Mouse (Mus musculus) small intestine, adult 2 months (tissue): Measurements from ENCODE around the gene Sla2. TPM values are rescaled to one million over a fixed set of nuclear protein-coding genes. Genes with fewer than 3 reads are reported as not detected.
A peak's percentile ranks its signal among the peaks of the same experiment; 100 is the strongest.
"Not testable (repeated sequence)": the region's sequence is repeated elsewhere in the genome, so short reads cannot be mapped to it uniquely, and the experiment has no call there.

Experiments used
- H3K27ac ChIP-seq: fragments of 200-500 bp; 2 replicates; pipeline ENCODE4 v1.5.1; 2012; ENCODE audit warnings: low read depth, low read length, control low read depth, inconsistent platforms; ENCODE audit not compliant: insufficient read depth
- H3K27me3 ChIP-seq: fragments of 200-500 bp; 2 replicates; pipeline ENCODE4 v1.6.1; 2012; ENCODE audit warnings: mild to moderate bottlenecking, moderate library complexity, low read length, inconsistent platforms; ENCODE audit not compliant: control insufficient read depth, insufficient read depth
- H3K36me3 ChIP-seq: fragments of 200-500 bp; 2 replicates; pipeline ENCODE4 v1.6.1; 2012; ENCODE audit warnings: mild to moderate bottlenecking, low read length, control low read depth, inconsistent platforms; ENCODE audit not compliant: control insufficient read depth, insufficient read depth
- H3K4me1 ChIP-seq: fragments of 200-500 bp; 2 replicates; pipeline ENCODE4 v1.6.1; 2012; ENCODE audit warnings: low read length, inconsistent platforms, mixed read lengths; ENCODE audit not compliant: control insufficient read depth, insufficient read depth, insufficient read length
- H3K4me3 ChIP-seq: fragments of 200-500 bp; 2 replicates; pipeline ENCODE4 v1.5.1; 2012; ENCODE audit warnings: low read depth, mild to moderate bottlenecking, control low read depth, inconsistent platforms, low read length, moderate library complexity
- CTCF ChIP-seq: fragments of 200-500 bp; IDR thresholded peaks from 2 replicates; pipeline ENCODE4 v1.5.1; 2012; ENCODE audit warnings: low read depth, mild to moderate bottlenecking, control low read depth, inconsistent platforms, low read length, moderate library complexity, mixed read lengths; ENCODE audit not compliant: insufficient replicate concordance, insufficient read length; ENCODE audit errors: extremely low read depth
- POLR2A ChIP-seq: fragments of 200-500 bp; IDR thresholded peaks from 2 replicates; pipeline ENCODE4 v1.6.1; 2012; ENCODE audit warnings: low read depth, mild to moderate bottlenecking, control low read depth, inconsistent platforms, low read length, moderate library complexity
- WGBS: fragments of 180-500 bp; shearing (Covaris S2); methylation state at CpG from one replicate; pipeline ENCODE4 v1.1.7; 2018; 5-methylcytosine and 5-hydroxymethylcytosine counted together
- polyA plus RNA-seq: library from polyadenylated mRNA; depleted of rRNA; stranded (reverse); fragments of >200 nt; gene quantifications from 2 replicates; pipeline ENCODE4 v1.2.3, GENCODE M21; 2012

Gene Sla2
- polyA plus RNA-seq, 1 experiment = 2.0 TPM

DNA sequence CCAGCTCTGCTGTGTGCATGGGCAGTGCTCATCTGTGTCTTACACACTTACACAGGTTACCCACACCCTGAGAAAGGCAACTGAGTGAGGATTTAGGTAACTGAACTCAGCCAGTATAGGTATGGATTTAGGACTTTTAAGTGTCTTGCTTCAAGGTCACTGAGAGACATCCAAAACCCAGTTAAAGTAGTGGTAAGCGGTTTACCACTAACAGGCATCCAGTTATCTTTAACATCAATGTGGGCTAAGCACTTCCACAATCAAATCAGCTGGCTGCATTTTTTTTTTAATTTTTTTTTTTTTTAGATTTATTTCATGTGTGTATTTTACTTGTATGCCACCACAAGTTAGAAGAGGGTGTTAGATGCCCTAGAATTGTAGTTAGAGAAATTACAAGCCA lies 30.7 kb downstream of the Sla2 start:
- Histone ChIP-seq H3K27ac (no peak overlapping the region), H3K27me3 (no peaks in the 10 kb centered on the region), H3K4me1 (no peaks in the 10 kb centered on the region; the same call in 1 of the 2 replicates), H3K4me3 (no peak overlapping the region), H3K36me3 (peaks cover 7% of the 10 kb centered on the region; the same call in 1 of the 2 replicates)
- WGBS = 93% methylated on average over 1 of the region's 1 CpGs
- TF ChIP-seq CTCF (no peak), POLR2A (no peak)

DNA sequence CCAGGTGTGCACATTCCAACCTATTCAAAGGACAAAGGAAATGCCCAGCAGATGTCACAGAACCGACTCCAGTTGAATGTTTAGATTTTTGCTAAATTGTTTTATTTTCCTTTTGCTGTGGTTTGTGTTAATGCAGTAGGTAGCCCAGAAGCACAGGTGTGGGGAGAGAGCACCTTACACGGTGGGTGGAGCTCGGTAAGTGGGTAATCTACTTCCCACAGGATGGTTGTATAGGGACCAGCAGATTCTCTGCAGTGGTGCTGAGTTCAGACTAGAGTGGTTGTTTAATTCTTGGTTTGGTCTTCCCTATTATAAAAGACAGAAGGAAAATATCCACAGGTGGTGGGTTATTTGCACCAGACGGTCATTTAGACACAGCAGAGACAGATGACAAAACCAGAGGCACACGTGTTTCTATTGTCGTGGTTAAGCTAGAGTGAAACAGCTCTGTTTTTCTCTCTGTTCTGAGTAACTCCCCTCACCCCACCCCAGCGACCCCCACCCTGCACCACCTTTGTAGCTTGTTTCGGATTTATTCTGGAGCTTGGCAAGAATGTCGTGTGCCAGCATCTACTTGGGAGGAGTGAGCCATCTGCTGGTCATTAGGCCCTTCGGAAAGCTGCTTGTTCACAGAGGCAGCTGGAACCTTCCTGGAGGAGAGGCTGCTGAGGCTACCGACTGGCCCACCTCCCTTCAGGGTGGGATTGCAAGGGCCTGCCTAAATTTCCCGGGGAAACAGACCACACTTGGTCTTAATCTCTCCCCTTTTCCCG lies 32.8 kb downstream of the Sla2 start:
- 22% methylated on average over 13 of the region's 13 CpGs for WGBS
- H3K4me3 ChIP-seq, H3K27me3 ChIP-seq, H3K36me3 ChIP-seq, H3K4me1 ChIP-seq, H3K27ac ChIP-seq: not testable (repeated sequence)
- TF ChIP-seq CTCF = peak; percentile 37; the same call in 1 of the 2 replicates

DNA sequence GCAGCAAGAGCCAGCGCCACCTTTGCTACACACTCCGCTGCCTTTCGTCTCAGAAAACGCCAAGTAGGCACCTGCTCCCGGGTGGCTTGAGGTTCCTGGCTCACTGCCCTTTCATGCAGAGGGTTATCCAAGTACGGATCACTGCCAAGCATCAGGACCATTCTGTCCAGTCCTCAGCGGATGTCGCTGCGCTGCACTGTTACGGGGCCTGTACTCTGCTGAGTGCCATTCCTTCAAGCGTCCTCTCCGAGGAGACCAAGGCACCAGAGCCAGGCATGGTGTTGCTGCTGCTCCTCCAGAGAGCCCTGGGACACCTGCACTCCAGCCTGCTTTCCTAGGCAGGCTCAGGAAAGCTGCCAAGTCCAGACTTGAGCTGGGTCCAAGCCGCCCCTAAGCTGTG lies 33.4 kb downstream of the Sla2 start:
- WGBS = 30% methylated on average over 10 of the region's 13 CpGs
- not testable (repeated sequence) for H3K4me3 ChIP-seq

DNA sequence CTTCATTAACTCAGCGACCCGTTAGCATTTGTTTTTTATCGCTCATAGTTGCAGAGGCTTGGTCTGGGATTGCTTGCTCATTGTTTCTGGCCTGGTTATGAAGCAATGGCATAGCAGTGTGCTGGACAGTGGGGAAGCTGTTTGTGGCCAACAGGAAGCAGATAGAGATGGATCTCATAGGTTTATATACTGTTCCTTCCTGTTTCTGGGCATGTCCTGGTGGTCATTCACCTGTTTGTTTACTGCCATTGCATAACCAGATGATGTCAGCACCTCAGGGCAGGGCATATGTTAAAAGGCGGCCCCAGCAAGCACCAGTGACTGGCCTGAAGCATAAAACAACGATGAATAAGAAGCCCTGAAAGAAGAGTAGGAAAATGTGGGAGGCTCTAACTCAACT lies 36.5 kb downstream of the Sla2 start:
- no peak overlapping the region for H3K4me3 ChIP-seq
- H3K36me3 ChIP-seq = no peaks in the 10 kb centered on the region
- no peak overlapping the region for H3K27ac ChIP-seq
- no peak for TF ChIP-seq CTCF
- TF ChIP-seq POLR2A = no peak
- H3K27me3 ChIP-seq = no peaks in the 10 kb centered on the region
- 70% methylated on average over 5 of the region's 5 CpGs for WGBS
- H3K4me1 ChIP-seq = no peaks in the 10 kb centered on the region

More for the DNA sequence above, 33.4 kb downstream of the Sla2 start:
- H3K27me3 ChIP-seq, H3K36me3 ChIP-seq, H3K27ac ChIP-seq, H3K4me1 ChIP-seq: not testable (repeated sequence)

DNA sequence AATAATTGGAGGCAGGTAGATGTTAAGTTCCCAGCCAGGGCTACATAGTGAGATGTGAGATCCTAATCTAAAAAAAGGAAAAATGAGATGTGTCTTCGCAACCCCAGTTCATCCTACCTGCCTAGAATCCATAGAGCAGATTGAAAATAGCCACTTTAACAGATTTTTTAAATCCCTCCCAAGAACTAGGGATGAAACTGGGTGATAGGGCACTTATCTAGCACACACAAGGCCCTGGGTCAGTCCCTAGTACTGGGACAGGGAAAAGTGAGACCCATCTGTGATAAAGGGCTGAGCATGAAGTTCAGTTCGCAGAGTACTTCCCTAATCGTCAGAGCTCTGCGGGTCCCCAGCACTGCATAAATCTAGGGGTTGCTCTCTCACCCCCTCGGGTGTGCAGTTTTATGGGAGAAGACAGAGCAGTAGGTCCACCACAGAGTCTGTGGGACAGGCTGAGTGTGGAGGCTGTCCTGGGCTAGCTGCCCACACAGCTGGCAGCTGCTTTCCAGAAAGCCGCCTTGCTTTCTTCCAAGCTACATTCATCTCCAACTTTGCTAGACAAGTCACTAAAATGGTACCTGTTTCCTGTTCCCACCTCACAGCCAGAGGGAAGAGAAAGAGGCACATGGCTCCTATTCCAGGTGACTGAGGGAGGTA lies 38.3 kb downstream of the Sla2 start:
- 72% methylated on average over 6 of the region's 6 CpGs for WGBS
- Histone ChIP-seq H3K27me3 (no peaks in the 10 kb centered on the region), H3K4me3 (no peak overlapping the region), H3K36me3 (no peaks in the 10 kb centered on the region), H3K27ac (no peak overlapping the region), H3K4me1 (no peaks in the 10 kb centered on the region)
- TF ChIP-seq CTCF (no peak), POLR2A (no peak)

DNA sequence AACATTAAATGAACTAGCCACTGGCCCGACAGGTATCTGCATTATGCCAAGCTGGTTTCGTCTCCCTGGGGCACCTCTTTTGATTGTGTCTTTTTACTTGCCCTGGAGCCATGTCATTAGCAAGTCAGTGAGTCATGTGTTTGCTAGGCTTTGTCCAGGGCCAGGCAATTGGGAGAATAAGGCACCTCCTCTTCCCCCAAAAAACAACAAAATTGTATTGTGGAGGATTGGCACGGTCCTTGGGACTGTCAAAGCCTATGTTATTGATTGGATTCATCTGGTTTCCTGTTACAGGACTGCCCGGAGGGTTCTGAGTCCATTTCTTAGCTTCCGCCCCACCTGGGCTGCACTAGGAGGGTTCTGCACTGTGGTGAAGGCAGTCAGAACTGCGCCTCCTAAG lies 39.3 kb downstream of the Sla2 start:
- H3K27me3 ChIP-seq = no peaks in the 10 kb centered on the region
- H3K36me3 ChIP-seq = no peaks in the 10 kb centered on the region
- H3K4me1 ChIP-seq = no peaks in the 10 kb centered on the region
- no peak for TF ChIP-seq CTCF
- no peak for TF ChIP-seq POLR2A
- H3K27ac ChIP-seq = no peak overlapping the region
- H3K4me3 ChIP-seq = no peak overlapping the region
- 84% methylated on average over 6 of the region's 6 CpGs for WGBS

DNA sequence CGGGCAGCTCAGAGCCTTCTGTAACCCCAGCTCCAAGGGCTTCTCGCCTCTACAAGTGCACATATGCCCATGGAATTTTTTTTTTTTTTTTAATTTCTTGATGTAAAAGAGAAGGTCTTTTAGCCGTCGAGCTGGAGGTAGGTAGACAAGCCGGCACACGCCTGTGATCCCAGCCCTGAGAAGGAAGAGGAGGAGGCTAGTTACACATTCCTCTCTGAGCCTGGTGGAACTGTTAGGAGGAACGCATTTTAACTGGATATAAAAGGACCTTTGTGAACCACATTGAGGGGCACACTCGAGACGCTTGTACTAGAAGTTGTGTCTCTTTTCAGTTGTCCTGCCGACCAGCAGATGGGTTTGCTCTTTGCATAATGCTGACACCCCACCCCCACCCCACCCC lies 42.3 kb downstream of the Sla2 start:
- H3K4me1 ChIP-seq = peaks cover 9% of the 10 kb centered on the region
- H3K27ac ChIP-seq = no peak overlapping the region
- H3K4me3 ChIP-seq = no peak overlapping the region
- H3K27me3 ChIP-seq = no peaks in the 10 kb centered on the region; the same call in 1 of the 2 replicates
- WGBS = 78% methylated on average over 10 of the region's 10 CpGs
- no peak for TF ChIP-seq POLR2A
- TF ChIP-seq CTCF = no peak
- no peaks in the 10 kb centered on the region for H3K36me3 ChIP-seq
